Mouse (Mus musculus): ENCODE data around the gene Ppp1r11.

The Ppp1r11 gene

DNA sequence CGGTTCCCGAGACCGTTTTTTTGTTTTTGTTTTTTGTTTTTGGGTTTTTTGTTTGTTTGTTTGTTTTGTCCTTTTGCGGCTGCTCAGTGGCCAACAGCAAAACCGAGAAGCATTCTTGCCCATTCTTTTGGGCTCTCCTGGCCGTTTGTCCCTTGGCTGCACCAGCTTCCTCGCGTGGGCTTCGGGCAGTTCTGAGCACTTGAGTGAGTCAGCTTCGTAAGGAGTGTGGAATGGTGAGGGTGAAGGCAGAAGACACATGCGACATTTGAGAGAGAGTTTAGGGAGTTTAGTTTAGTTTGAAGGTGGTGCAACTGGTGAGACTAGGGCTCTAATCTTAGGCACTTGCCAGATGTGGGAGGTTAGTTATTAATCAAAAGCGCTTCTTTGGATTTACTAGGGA is 7.3 kb upstream of the Ppp1r11 start:
- peak; percentile 38 for DNase-seq

DNA sequence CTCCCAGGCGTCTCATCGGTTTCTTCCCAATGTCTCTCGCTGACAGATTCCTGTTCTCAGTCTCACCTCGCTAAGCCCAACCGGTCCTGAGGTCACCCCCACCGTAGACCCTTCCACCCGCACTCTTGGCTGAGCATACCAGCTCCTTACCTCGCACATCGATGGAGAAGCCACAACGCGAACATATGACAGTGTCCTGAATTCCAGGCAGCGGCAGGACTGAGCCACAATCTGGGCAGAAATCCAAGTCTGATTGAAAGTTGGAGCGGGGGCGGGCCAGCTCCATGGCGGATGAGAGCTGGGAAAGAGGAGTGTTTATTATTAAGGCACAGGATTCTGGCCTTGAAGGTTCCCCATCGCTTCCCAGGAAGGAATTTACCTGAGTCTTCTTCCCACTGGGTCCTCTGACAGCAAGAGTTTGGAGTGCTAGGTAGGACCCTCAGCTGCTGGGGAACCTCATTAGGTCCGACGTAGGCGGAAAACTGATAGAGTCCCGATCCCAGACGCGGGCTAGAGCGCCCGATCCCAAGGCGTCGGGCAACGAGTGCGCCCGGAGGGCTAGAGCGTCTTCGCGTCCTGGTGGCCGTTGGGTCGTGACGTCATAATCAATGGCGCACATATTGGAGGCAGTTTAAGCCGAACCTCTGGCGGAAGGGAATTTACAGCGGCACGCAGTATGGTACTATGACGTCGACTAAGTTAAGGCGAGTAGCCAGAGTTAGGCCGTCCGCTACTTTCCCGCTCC is 6.6 kb upstream of the Ppp1r11 start, which contains the start of the genes Znrd1 and Znrd1as:
Znrd1 (minus strand) TSS at position 561 of the 745 bp plus-strand sequence.
Znrd1as (plus strand) TSS at position 594 of the 745 bp plus-strand sequence.
- DNase-seq: peak; percentile 94

DNA sequence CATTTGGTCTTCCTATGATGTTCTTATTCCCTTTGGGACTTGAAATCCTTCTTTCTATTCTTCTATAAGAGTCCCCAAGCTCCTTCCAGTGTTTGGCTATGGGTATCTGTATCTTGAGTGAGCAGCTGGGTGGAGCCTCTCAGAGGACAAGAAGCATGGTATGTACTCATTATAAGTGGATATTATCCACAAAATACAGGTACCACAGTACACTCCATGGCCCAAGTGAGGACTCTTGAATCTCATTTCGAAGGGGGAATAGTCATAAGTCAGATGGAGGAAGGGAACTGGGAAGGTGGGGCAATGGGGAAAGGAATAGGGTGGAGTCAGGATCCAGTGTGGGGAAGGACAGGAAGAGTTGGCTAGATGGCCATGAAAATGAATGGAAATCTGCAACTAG is 1.5 kb upstream of the Ppp1r11 start:
- no peak for DNase-seq

DNA sequence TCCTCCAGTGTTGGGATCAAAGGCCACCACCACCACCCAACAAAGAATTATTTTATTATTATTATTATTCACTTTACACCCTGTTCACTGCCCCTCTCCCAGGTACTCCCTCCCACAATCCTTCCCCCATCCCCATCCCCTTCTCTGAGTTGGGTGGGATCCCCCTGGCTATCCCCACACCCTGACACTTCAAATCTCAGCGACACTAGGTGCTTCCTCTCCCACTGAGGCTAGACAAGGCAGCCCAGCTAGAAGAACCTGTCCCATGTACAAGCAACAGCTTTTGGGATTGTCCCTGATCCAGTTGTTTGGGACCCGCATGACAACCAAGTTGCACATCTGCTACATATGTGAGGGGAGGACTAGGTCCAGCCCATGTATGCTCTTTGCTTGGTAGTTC is 1.1 kb upstream of the Ppp1r11 start:
- peak; percentile 63 for DNase-seq

DNA sequence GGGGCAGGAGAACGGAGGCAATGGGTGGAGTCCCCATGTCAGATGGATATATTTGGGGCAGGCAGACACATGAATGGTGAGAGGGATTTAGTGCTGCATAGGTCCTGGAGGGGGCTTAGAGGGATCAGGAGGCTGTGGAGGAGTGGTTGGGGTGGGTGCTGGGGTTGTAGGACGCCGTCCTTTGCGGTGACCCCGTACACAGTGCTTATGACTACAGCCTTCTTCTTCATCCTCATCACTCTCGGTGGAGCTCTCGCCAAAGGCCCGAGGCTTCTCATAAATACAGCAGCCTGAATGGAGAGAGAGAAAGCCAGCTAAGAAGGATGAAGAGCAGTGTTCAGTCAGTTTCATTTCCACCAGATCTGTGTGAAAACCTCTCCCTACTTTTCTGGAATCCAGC is 2.3 kb downstream of the Ppp1r11 start:
- DNase-seq: peak; percentile 50

DNA sequence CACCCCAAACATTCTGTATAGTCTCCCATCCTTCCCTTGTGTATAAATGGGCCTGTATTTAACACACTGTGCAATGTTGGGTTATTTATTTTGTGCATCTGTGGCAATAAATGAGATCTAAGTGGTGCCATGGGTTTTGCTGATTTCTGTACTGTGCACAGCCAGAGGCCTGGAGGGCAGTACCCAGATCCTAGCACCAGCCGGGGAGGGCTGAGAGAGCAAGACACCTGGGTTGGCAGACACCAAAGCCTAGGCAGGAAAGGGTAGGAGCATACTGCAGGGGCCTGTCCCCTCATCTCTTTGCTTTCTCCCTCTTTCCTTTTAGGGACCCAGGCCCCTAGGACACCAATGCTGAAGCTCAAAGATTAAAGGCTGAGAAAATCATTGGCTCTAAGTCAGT is 3.3 kb downstream of the Ppp1r11 start:
- DNase-seq: peak; percentile 36

DNA sequence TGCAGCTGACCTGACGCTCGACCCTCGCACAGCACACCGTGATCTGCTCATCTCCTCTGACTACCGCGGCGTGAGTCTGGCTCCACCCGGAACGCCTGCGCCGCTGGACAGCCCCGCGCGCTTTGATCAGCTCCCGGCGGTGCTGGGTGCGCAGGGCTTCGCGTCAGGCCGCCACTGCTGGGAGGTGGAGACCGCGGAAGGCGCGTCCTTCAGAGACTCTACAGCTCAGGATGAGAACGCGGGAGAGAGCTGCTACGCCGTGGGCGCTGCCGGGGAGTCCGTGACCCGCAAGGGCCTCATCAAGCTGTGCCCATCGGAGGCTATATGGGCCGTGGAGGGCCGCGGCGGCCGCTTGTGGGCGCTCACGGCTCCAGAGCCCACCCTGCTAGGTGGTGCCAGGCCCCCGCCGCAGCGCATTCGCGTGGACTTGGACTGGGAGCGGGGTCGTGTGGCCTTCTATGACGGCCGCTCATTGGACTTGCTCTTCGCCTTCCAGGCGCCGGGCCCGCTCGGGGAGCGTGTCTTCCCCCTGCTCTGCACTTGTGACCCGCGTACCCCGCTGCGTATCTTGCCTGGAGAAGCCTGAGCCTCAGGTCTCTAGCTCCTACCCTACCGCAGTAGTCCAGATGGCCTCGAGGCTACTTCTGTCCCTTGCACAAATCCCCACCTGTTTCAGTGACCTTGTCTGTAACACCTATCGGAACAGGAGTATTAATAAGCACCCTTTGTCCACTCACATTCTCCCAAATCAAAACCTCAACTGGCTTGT is 4.3 kb downstream of the Ppp1r11 start:
- peak; percentile 68 for DNase-seq

DNA sequence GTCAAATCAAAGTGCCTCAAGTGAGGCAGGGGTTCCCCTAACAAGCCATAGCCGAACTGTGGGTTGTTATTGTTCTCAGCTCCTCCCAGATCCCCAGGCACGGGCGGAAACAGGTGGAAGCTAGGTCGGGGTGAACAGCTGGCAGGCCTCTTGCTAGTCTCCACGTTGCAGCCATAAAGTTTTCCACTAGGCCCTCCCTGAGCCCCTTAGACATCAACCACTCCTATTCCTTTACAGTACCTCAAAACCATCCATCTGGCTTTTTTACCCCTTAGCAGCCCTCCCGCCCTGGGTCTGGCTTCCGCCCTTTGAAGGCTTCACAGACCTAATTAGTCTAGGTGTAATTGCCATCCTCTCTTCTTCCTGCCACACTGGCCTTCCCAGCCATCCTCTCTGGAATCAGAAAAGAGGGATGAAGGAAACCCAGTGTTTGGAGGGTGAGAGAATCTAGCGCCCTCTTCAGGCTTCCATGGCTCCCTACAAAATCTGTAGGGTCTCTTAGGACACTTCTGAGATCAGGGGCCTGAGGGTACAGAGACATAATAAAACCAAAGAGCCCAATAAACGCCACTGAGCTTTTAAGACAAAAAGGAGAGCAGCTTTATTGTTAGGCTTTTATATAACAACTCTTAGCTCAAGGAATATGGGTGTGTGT is 7.3 kb downstream of the Ppp1r11 start:
- DNase-seq: peak; percentile 61

DNA sequence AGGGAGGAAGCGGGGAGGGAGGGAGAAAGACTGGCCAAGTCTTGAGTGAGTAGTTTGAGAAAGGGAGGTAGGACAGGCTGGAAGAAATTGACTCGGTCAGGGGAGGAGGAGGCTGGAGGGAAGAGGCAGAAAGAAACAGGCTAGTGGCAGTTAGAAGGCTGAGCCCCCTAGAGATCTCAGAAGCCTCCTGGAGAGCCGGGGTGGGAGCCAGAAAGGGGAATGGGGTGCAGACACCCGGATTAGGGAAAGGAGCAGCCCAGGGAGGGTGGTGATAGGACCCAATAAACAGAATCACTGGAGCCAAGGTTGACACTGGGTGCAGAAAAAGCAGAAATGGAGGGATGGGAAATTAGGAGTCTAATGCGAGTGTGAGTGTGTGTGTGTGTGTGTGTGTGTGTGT is 7.8 kb downstream of the Ppp1r11 start:
- peak; percentile 48 for DNase-seq

DNA sequence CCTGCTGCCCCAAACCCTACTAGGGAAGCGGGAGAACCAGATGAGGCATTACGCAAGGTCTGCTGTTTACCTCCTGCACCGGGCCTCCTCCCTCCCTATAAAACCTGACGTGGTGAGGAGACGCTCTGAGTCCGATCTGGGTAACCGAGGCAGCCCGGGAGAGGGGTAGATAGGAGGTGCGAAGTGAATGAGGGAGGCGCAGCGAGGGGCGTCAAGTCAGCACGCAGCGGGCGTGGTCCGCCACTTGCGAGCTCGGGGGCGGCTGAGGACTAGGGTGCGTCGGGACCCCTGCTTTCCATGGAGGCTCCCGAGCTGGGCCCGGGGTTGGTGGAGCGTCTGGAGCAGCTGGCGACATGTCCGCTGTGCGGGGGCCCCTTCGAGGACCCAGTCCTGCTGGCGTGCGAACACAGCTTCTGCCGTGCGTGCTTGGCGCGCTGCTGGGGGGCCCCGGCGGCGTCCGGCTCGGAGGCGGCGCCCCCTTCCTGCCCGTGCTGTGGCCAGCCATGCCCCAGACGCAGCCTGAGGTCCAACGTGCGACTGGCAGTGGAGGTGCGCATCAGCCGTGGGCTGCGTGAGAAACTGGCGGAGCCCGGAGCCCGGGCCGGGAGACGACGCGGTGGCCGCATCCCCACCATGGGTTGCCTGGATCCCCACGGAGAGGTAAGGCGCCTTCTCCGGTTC is 8.6 kb downstream of the Ppp1r11 start, which contains the start of gene Rnf39:
Rnf39 (plus strand) TSS at position 128 of the 681 bp plus-strand sequence.
- no peak for DNase-seq

DNA sequence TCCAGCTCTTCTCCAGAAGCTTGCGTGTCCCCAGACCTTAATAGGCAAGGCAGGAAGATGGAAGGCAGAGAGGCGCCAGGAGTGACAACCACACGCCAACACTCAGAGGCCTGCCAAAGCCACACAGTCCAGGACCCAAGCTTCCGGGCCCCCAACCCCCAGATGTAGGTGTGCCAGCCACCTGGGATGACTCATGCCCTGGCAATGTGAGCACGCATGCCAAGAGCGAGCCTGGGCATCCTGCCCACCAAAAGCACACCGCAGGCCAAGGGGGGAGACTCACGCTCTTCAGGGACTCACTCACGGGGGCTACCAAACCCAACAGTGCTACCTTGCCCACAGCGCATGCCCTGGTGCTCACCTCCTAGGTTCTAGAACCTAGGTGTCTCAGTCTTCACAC is 9.2 kb downstream of the Ppp1r11 start:
- peak; percentile 87 for DNase-seq

DNA sequence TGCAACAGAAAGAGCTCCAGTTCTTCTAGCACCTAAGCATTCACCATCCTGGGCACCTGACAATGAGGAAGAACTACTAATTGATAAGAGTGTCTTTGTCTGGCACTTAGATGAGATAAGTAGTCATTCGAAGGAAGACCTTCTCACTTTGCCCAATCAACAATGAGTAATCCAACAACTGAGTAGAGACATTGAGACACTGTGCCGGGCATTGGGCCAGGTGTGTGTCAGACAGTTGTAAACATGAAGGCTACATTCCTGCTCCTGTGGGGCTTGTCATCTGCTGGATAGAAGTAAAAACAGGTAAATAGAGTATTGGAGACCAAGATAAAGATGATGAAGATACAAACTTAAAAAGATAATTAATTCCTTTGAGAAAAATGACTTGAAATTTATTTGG is 13.5 kb downstream of the Ppp1r11 start:
- no peak for DNase-seq

DNA sequence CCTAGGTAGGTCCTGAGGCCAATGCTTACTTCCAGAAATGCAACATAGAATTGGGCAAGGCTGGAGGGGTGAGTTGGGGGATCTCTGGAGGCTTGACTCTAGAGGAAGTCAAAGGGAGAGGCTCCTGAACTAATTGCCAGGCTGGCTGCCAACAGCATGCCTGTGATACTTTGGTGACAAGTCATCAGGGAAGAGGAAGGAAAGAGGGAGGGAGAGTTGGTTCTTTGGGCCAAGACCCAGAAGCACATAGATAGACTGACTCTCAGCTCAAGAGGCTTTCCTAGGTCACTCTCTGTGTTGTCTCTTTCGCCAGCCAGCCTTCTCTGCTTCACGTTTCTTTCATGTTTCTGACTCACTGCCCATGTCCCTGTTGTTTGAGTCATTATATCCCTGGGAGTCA is 19.7 kb downstream of the Ppp1r11 start:
- DNase-seq: no peak

DNA sequence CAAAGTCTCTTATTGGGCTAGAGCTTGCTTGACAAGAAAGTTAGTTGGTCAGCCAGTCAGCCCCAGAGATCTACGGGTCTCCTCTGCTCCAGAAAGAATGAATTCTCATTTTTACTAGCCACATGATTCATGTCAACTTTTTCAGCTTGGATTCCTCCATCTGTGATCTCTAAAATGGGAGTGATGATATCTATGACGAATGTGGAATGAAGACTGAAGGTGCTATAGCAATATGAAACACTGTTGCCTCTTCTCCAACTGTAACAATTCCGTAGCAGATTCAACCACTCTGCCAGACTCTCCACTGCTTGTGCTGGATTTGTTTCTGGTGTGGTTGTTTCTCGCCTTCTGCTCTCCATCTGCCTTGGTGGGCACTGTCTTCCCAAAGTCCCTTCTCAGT is 20.4 kb downstream of the Ppp1r11 start:
- no peak for DNase-seq

DNA sequence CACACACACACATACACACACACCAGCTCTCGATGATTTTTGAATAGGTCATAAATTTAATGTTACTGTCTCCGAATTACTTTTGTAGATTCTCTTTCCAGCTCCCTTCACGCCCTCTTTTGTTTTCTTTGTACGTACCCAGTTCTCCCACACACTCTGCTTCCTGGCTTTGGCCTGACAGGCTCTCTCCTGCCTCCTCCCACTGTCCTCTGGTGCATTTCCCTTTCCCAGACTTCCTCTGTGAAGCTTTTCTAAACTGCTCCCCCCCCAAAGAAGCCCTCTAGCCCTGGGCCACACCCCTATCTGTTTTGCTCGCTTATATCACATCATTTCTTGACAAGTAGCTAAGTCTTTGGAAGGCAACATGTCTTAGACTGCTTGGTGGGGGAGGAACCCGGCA is 21.3 kb downstream of the Ppp1r11 start:
- no peak for DNase-seq

DNA sequence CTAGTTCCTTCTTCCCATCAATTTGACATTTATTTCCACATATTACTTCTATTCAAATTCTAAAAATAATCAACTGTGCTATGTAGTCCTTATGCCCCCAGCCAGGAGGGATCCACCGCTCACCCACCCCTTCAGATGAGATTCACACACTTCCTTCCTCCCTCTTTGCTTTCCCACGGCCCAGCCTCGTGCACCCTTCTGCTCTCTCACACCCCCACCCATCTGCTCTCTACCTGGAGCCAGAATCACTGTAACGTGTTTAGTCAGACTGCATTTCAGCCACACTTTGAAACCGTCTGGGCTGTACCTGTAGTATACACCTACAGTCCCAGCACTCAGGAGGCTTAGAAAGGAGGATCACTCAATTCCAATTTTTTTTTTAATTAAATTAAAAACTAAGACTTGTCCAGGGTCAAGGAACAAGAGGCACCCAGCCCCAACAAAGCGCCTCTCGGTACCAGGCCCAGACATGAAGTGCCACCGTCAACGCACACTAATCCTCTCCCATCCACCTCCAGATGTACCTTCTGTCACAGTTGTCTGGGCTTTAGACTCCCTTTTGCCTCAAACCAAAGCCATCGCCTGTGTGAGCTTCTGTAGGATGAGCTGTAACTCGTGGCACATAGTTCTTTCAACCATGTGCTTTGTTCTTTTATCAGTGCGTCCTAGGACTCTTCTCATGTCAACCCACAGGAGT is 22.2 kb downstream of the Ppp1r11 start:
- DNase-seq: no peak

DNA sequence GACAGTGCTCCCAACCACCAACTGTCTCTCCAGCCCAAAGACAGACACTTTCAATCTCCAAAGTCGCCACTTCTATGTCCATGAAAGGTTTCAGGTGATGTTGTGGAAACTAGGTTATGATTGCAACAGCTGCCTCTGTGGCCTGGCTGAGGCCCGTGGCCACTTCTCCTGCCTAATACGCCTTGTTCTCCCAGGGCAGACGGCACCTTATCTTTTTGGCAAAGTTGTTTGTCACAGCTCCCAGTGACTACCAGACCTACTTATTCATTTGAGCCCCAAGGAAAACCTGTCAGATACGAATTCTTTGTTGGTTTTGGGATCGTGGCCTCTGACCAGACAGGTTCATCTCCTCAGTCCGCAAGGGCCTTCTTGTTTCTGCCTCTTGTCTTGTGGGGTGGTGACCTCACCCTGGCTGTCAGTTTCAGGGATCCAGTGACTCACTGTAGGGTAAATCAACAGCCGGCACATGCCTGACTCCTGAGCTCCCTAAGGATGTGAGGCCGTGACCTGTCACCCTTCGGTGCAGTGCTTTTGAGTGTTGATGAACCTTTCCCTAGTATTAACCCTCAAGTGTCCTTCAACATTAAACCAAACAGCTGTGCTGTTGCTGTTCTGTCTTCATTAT is 23.9 kb downstream of the Ppp1r11 start:
- no peak for DNase-seq

DNA sequence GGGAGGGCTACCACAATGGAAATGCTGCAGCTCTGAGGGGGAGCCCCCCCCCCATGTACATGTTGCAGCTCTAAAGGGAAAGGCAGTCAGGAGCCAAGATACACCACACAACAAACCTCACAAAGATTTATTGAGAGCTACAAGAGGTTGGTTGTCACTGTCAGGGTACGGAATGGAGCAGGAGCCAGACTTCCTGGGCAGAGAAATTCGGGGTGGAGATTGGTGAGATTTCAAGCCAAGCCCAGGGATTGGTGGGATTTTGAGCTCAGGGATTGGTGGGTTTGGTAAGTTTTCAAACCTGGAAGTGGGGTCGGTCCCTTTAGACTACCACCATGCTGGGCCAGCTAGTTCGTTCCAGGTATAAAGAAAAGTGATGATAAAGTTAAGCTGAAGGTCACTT is 28.1 kb downstream of the Ppp1r11 start:
- DNase-seq: no peak

DNA sequence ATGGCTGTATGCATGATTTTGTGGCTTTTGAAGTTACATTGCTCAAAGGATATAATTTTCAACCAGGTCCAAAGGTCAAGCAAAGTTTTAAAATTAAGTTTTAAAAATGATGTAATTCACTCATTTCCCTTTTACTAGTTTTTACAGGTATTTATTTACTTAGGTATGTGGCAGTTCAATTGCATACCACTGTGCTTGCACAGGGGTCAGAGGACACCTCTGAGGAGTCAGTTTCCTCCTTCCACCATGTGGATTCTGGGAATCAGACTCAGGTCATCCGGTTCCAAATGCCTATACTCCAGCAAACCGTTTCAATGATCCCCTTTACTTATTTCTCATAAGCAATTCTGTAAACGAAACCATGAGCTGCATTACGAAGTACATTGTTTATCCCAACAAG is 28.8 kb downstream of the Ppp1r11 start:
- DNase-seq: no peak

DNA sequence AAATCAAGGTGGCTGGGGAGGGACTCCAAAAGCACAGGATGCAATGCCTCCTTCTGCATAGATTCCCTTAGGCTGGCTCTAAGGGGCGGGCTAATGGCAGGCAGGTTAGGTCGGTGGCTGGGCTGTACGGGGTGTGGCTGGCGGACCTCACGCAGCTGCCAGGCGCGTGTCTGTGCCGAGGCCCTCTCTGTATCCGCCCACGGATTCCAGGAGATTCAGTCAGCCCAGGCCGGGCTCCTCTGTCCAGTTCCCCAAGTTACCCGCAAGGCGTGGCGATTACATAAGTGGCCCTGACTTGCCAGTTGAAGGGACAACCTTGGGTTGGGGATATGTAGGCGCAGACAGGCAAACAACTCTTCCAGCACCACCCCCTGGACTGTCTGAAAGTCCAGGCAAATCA is 31.3 kb downstream of the Ppp1r11 start:
- no peak for DNase-seq

DNA sequence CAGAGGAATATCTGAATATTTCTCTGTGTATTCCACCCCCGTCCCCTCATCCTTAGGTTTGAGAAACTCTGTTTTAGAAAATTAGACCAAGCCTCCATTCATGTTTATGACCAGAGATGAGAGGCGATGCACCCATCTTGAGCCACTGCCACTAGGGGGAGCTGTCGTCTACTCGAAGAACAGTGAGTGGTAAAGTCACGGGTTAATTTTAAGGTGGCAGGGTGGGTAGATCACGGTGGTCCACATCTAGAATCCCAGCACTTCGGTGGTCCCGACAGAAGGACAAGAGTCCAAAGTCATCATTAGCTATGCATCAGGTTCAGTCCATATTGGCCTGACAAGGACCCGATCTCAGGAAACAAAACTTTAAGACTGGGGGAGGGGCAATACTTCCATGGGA is 36.5 kb downstream of the Ppp1r11 start:
- peak; percentile 49 for DNase-seq

DNA sequence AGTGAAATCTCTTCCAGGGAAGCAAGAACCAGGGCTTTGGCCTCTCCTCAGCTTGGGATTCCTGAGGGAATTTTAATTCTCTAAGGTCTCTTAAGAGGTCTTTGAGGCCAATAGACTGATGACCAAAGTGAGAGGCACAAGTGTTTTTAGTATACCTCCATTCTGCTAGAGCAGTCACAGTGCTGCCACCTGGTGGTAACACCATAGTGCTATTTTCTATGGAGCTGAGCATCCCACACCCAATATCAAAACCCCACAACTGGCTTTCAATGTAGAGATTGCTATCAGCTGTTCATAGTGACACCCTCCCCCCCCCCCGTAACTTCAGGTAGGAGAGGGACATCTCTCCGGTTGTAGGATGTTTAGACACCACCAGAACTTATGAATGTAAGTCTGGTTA is 37.4 kb downstream of the Ppp1r11 start:
- DNase-seq: peak; percentile 79

Data from cerebellum, adult 9-10 months (tissue).